Mouse (Mus musculus): ENCODE results near the gene Prune1.

DNA sequence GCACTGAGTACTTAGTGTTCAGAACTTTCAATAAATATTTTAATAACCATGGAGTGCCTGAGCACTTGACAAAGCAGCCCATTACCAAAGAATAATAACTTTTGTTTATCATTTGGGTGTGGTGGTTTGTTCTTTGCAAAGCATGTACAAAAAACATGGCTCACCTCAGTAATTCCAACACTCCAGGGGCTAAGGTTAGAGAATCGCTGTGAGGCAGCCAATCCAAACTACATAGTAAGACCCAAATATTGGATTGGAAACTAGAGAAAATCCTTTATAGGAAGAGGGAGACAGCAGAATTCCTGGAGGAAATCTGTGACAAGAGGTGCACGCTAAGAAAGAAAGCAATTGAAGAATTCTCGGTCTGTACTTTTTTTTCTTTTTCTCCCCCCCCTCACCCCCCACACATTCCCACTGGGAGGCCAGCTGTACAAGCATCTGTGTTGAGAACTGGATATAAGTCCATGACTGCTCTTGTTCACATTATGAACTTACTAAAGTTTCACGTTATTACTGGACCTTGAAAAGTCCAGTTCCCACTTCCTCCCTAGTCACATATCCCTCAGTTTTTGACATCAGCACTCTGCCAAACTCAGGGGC is 65.1 kb downstream of the Prune1 start:
- TF ChIP-seq CTCF (IDR thresholded peaks at IDR 0.05; ENCODE audit: borderline replicate concordance, insufficient read depth, low read length) (no peak), POLR2A (IDR thresholded peaks at IDR 0.05; ENCODE audit: low read depth, low read length) (no peak; the same call in 1 of the 2 replicates)
